Mouse (Mus musculus): ENCODE measurements around the gene Clybl.

GRCm38 (mm10) chr14:122385238-122385534 lies 203.7 kb downstream of the Clybl start:
- TF ChIP-seq TAL1 (IDR thresholded peaks at IDR 0.05; ENCODE audit: low read length) (no peak), GATA1 (IDR thresholded peaks at IDR 0.05; ENCODE audit: low read length) (no peak)

Measured in erythroblast, embryonic 14.5 days (primary cell).